Mouse (Mus musculus): ENCODE results near the gene Camta1. TPM values are rescaled to one million over a fixed set of nuclear protein-coding genes. Genes with fewer than 3 reads are reported as not detected.

Gene Camta1
- polyA plus RNA-seq, 1 experiment from 2014 or later = 106 TPM

DNA sequence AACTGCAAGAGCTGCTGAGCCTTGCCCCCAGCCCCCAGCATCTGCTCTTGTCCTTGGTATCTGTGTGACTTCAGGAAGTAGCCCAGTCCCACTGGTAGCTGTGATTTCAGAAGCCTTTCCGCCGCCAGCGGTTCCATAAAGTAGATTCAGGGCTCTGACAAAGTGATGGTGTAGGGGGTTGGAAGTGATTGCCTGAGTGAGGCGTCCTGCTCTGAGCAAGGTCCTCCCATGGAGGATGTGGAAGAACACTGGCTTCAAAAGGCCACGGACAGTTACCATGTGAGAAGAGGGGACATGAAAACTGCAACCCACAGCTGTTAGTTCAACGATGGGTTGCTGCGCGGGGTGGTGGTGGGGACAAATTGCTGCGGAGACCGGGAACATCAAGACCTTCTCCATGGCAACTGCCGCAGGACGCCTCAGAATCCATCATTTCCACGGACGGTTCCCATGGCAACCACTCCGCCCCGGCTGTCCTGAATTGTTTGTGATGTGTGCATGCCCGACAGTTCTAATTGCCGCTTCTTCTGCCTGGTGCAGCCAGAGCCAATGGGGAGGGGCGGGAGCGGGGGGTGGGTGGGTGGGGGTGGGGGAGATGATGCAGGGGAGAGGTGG is 721.2 kb downstream of the Camta1 start:
- Histone ChIP-seq H3K9ac (ENCODE audit: low read length) (no peak overlapping the region), H3K4me2 (ENCODE audit: low read depth, severe bottlenecking) (no peak overlapping the region)
- peak; percentile 68 for DNase-seq (ENCODE audit: low spot score)

DNA sequence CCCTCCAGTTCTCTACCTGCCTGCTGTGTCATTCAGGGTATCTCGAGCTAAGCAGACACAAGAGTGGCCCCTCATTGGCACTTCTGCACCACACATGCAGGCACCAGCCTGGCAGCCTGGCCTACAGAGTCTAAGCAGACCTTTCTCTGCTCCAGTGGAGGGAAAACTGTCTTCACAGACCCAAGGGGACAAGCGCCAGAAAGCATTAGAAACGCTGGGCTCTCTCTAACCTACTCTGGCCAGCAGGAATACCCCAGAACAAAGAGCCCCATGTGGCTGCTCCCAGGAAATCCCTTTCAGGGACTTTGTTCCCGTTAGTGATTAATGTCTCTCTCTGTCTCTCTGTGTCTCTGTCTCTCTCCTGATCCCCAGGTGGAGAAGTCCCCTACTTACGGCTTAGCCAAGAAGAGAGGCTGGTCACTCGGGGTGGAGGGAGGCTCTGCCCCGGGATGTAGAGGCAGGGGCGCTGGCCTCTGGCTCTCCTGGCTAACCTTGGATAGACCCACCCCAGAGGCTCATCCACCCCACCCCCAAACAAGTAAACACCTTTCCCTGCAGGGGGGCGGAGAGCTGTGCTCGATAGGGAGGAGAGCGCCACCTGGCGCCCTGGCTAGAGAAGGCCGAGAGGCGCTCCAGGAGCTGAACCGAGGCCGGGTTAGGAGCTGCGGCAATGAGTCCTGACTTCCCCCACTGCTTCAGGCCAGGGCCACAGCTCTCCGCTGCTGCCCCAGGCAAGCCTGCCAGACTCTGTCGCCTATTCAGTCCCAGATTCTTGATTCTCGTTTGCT is 722.4 kb downstream of the Camta1 start:
- H3K9ac ChIP-seq (ENCODE audit: low read length) = no peak overlapping the region
- peaks cover 4% of the 10 kb centered on the region; the same call in 1 of the 2 replicates for H3K9me3 ChIP-seq (ENCODE audit: control insufficient read depth, low read length)
- DNase-seq (ENCODE audit: low spot score) = peak; percentile 90
- no peak for ATAC-seq (ENCODE audit: insufficient number of reproducible peaks, low FRiP score, low TSS enrichment, low read depth)
- 8% methylated on average over 20 of the region's 20 CpGs for WGBS
- H3K4me2 ChIP-seq (ENCODE audit: low read depth, severe bottlenecking) = peak overlapping the region; percentile 30
- no peak overlapping the region for H3K4me3 ChIP-seq (ENCODE audit: low read depth, low read length)
- no peaks in the 10 kb centered on the region for H3K36me3 ChIP-seq (ENCODE audit: control insufficient read depth, insufficient read depth, low read length)
- H3K27ac ChIP-seq (replicated peaks; ENCODE audit: low read depth, low read length) = no peak overlapping the region
- peaks cover 20% of the 10 kb centered on the region for H3K4me1 ChIP-seq (ENCODE audit: control insufficient read depth, insufficient read depth, low read length)
- H3K27me3 ChIP-seq (ENCODE audit: control insufficient read depth, insufficient read depth, low read length) = peaks cover 17% of the 10 kb centered on the region

More for the DNA sequence above, 721.2 kb downstream of the Camta1 start:
- 5% methylated on average over 18 of the region's 20 CpGs for WGBS
- Histone ChIP-seq H3K9me3 (ENCODE audit: control insufficient read depth, low read length) (peaks cover 4% of the 10 kb centered on the region; the same call in 1 of the 2 replicates), H3K4me3 (ENCODE audit: low read depth, low read length) (no peak overlapping the region), H3K4me1 (ENCODE audit: control insufficient read depth, insufficient read depth, low read length) (peaks cover 20% of the 10 kb centered on the region), H3K27me3 (ENCODE audit: control insufficient read depth, insufficient read depth, low read length) (peaks cover 17% of the 10 kb centered on the region), H3K36me3 (ENCODE audit: control insufficient read depth, insufficient read depth, low read length) (no peaks in the 10 kb centered on the region), H3K27ac (replicated peaks; ENCODE audit: low read depth, low read length) (no peak overlapping the region)
- no peak for ATAC-seq (ENCODE audit: insufficient number of reproducible peaks, low FRiP score, low TSS enrichment, low read depth)

DNA sequence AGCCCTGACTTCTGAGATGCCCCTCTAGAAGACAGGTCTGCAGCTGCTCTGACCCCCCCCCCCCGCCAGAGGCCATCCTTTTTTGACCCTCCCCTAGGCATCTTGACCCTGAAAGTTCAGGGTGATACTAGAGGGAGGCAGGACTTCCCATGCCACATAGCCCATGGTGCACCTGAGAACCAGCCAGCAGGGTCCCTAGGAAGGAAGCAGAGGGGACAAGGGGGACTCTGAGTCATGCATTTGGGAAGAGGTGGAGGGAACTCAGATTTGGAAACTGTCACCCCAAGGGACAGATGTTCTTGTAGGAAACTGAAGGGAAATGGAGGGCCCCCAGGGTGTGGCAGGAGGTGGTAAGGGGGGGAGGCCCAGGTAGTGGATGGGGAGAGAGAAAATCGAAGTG is 723.1 kb downstream of the Camta1 start:
- no peaks in the 10 kb centered on the region for H3K36me3 ChIP-seq (ENCODE audit: control insufficient read depth, insufficient read depth, low read length)
- H3K9ac ChIP-seq (ENCODE audit: low read length) = no peak overlapping the region
- DNase-seq (ENCODE audit: low spot score) (no peak), ATAC-seq (ENCODE audit: insufficient number of reproducible peaks, low FRiP score, low TSS enrichment, low read depth) (no peak)
- 19% methylated on average over 2 of the region's 2 CpGs for WGBS
- peaks cover 17% of the 10 kb centered on the region for H3K27me3 ChIP-seq (ENCODE audit: control insufficient read depth, insufficient read depth, low read length)
- H3K27ac ChIP-seq (replicated peaks; ENCODE audit: low read depth, low read length) = no peak overlapping the region
- H3K9me3 ChIP-seq (ENCODE audit: control insufficient read depth, low read length) = no peaks in the 10 kb centered on the region
- H3K4me3 ChIP-seq (ENCODE audit: low read depth, low read length) = no peak overlapping the region
- no peak overlapping the region for H3K4me2 ChIP-seq (ENCODE audit: low read depth, severe bottlenecking)
- H3K4me1 ChIP-seq (ENCODE audit: control insufficient read depth, insufficient read depth, low read length) = peaks cover 20% of the 10 kb centered on the region

DNA sequence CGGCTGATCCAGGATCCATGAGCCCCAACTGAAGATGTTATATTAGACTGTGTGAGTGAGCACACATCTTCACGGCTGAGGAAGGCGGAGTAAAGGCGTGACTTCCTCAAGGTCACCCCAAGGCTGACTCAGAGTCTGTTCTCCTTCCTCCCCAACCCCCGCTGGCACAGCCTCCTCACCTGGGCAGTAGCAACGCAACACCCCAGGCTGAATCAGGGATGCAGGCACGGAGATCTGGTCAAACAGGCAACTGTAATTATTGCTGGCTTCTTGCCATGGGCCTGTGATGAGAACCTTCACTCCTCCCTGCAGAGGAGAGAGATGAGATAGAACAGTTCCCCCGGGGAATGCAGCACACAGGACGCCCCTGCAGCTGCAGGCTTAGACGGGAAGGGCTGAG is 723.5 kb downstream of the Camta1 start:
- H3K4me3 ChIP-seq (ENCODE audit: low read depth, low read length) = no peak overlapping the region
- H3K27me3 ChIP-seq (ENCODE audit: control insufficient read depth, insufficient read depth, low read length) = peaks cover 17% of the 10 kb centered on the region
- H3K4me1 ChIP-seq (ENCODE audit: control insufficient read depth, insufficient read depth, low read length) = peaks cover 20% of the 10 kb centered on the region
- WGBS = 32% methylated on average over 10 of the region's 10 CpGs
- no peaks in the 10 kb centered on the region for H3K36me3 ChIP-seq (ENCODE audit: control insufficient read depth, insufficient read depth, low read length)
- no peak overlapping the region for H3K27ac ChIP-seq (replicated peaks; ENCODE audit: low read depth, low read length)
- DNase-seq (ENCODE audit: low spot score) (no peak), ATAC-seq (ENCODE audit: insufficient number of reproducible peaks, low FRiP score, low TSS enrichment, low read depth) (no peak)
- H3K9ac ChIP-seq (ENCODE audit: low read length) = no peak overlapping the region
- H3K9me3 ChIP-seq (ENCODE audit: control insufficient read depth, low read length) = no peaks in the 10 kb centered on the region
- H3K4me2 ChIP-seq (ENCODE audit: low read depth, severe bottlenecking) = no peak overlapping the region

DNA sequence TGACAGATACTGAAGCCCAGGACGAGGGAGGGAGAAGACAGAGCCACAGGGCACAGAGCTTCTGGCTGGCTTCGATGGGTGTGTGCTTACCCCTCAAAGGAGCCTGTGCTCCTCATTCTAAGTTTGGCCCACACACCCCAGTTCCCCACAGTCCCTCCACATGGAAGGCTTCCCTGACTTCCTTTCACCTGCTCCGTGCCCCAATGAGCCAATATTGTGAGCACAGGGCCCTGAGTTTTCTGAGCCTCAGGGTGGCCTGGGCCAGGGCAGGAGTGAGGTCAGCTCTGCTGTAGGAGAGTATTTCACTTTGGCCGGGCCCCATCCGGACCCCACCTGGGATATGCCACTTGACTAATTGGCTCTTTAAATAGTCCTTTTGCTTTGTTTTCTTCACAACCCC is 724.0 kb downstream of the Camta1 start:
- WGBS = 60% methylated on average over 5 of the region's 5 CpGs
- Histone ChIP-seq H3K36me3 (ENCODE audit: control insufficient read depth, insufficient read depth, low read length) (no peaks in the 10 kb centered on the region), H3K9me3 (ENCODE audit: control insufficient read depth, low read length) (no peaks in the 10 kb centered on the region), H3K4me3 (ENCODE audit: low read depth, low read length) (no peak overlapping the region), H3K9ac (ENCODE audit: low read length) (no peak overlapping the region), H3K4me2 (ENCODE audit: low read depth, severe bottlenecking) (no peak overlapping the region), H3K27me3 (ENCODE audit: control insufficient read depth, insufficient read depth, low read length) (peaks cover 17% of the 10 kb centered on the region), H3K4me1 (ENCODE audit: control insufficient read depth, insufficient read depth, low read length) (peaks cover 20% of the 10 kb centered on the region), H3K27ac (replicated peaks; ENCODE audit: low read depth, low read length) (no peak overlapping the region)
- DNase-seq (ENCODE audit: low spot score) = no peak
- no peak for ATAC-seq (ENCODE audit: insufficient number of reproducible peaks, low FRiP score, low TSS enrichment, low read depth)

DNA sequence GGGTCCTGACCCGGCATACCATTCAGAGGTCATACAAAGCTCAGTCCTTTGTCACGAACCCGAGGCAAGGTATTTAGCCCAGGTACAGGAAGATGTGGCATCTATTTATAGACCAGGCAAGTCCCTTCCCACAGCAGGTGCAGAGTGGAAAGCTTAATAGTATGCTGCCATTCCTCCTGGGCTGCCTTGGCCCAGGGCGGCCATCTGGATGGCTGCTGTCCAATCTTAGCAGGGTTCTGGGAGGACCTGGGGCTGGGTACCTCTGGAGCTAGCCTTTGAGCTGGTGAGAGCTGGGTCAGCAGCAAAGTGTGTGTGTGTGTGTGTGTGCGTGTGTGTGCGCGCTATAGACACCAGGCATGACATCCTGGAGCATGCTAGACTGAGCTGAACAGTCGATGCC is 726.2 kb downstream of the Camta1 start:
- 87% methylated on average over 8 of the region's 8 CpGs for WGBS
- Histone ChIP-seq H3K27ac (replicated peaks; ENCODE audit: low read depth, low read length) (no peak overlapping the region), H3K4me3 (ENCODE audit: low read depth, low read length) (no peak overlapping the region)

DNA sequence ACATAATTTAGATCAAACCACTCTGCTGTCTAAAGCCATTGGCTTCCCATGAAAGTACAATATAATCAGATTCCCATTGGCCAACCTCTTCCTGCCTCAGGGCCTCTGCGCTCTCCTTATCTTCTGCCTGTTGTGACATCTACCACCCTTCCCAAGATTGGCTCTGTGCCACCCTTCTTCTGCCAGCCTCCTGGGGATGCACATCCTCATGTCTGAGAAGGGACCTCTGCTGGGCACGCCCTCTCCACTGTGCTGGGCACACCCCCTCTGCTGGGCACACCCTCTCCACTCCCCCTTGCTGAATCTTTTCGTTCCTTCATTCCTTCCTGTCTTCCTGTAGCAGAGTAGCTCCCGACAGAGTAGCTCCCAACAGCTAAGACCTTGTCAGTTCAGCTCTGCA is 727.9 kb downstream of the Camta1 start:
- H3K9me3 ChIP-seq (ENCODE audit: control insufficient read depth, low read length) = no peaks in the 10 kb centered on the region
- H3K4me1 ChIP-seq (ENCODE audit: control insufficient read depth, insufficient read depth, low read length) = peaks cover 5% of the 10 kb centered on the region; the same call in 1 of the 2 replicates
- 75% methylated on average over 4 of the region's 4 CpGs for WGBS
- no peak overlapping the region for H3K9ac ChIP-seq (ENCODE audit: low read length)
- H3K27ac ChIP-seq (replicated peaks; ENCODE audit: low read depth, low read length) = no peak overlapping the region
- no peak overlapping the region for H3K4me3 ChIP-seq (ENCODE audit: low read depth, low read length)
- H3K4me2 ChIP-seq (ENCODE audit: low read depth, severe bottlenecking) = no peak overlapping the region
- DNase-seq (ENCODE audit: low spot score) (no peak), ATAC-seq (ENCODE audit: insufficient number of reproducible peaks, low FRiP score, low TSS enrichment, low read depth) (no peak)
- no peaks in the 10 kb centered on the region for H3K36me3 ChIP-seq (ENCODE audit: control insufficient read depth, insufficient read depth, low read length)
- H3K27me3 ChIP-seq (ENCODE audit: control insufficient read depth, insufficient read depth, low read length) = no peaks in the 10 kb centered on the region

More for the DNA sequence above, 726.2 kb downstream of the Camta1 start:
- H3K4me2 ChIP-seq (ENCODE audit: low read depth, severe bottlenecking) = no peak overlapping the region; the same call in 1 of the 2 replicates
- H3K4me1 ChIP-seq (ENCODE audit: control insufficient read depth, insufficient read depth, low read length) = peaks cover 16% of the 10 kb centered on the region
- no peaks in the 10 kb centered on the region for H3K36me3 ChIP-seq (ENCODE audit: control insufficient read depth, insufficient read depth, low read length)
- H3K9ac ChIP-seq (ENCODE audit: low read length) = no peak overlapping the region
- ATAC-seq (ENCODE audit: insufficient number of reproducible peaks, low FRiP score, low TSS enrichment, low read depth) (no peak), DNase-seq (ENCODE audit: low spot score) (no peak)
- no peaks in the 10 kb centered on the region for H3K9me3 ChIP-seq (ENCODE audit: control insufficient read depth, low read length)
- peaks cover 9% of the 10 kb centered on the region for H3K27me3 ChIP-seq (ENCODE audit: control insufficient read depth, insufficient read depth, low read length)

DNA sequence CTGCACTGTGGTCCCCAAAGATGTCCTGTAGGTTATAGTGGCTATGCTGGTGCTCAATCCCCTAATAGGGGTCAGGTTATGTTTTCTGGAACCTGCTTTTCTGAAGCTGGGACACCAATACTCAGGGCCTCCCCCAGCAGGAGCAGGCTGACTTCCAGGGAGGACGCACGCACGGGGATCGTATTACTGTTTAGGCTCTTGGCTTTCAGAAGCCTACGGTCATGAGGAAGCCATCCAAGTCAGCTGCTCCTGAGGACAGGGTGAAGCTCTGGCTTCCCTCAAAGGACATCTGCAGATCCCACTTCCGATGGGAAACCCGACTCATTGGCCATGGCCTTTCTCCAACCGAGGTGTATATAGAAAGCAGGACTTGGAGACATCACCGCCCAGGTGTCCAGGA is 729.2 kb downstream of the Camta1 start:
- no peaks in the 10 kb centered on the region for H3K27me3 ChIP-seq (ENCODE audit: control insufficient read depth, insufficient read depth, low read length)
- 67% methylated on average over 9 of the region's 9 CpGs for WGBS

More for the DNA sequence above, 729.2 kb downstream of the Camta1 start:
- Histone ChIP-seq H3K27ac (replicated peaks; ENCODE audit: low read depth, low read length) (no peak overlapping the region), H3K4me3 (ENCODE audit: low read depth, low read length) (no peak overlapping the region), H3K36me3 (ENCODE audit: control insufficient read depth, insufficient read depth, low read length) (no peaks in the 10 kb centered on the region), H3K9ac (ENCODE audit: low read length) (no peak overlapping the region), H3K4me1 (ENCODE audit: control insufficient read depth, insufficient read depth, low read length) (peaks cover 8% of the 10 kb centered on the region), H3K9me3 (ENCODE audit: control insufficient read depth, low read length) (no peaks in the 10 kb centered on the region), H3K4me2 (ENCODE audit: low read depth, severe bottlenecking) (no peak overlapping the region)
- no peak for ATAC-seq (ENCODE audit: insufficient number of reproducible peaks, low FRiP score, low TSS enrichment, low read depth)
- DNase-seq (ENCODE audit: low spot score) = no peak

Data from limb, embryonic 11.5 days (tissue).